Mouse (Mus musculus) inflammation-experienced regulatory T-cells, adult 16 weeks (primary cell): Measurements from ENCODE around the gene Brwd1. TPM values are rescaled to one million over a fixed set of nuclear protein-coding genes. Genes with fewer than 3 reads are reported as not detected.

ENCODE experiments used
- polyA plus RNA-seq: library from polyadenylated mRNA; unstranded; fragments of 100-300 nt; shearing (Covaris generic); gene quantifications from one replicate; pipeline ENCODE4 v1.2.1, GENCODE M21; 2017

Brwd1 gene
- 32.5 TPM for polyA plus RNA-seq

GRCm38 (mm10) chr16:96082301-96083178 is at the start of gene Brwd1:
Brwd1 (minus strand) TSS chr16:96082526.

GRCm38 (mm10) chr16:96127657-96128344 is 45.5 kb upstream of the Brwd1 start, which contains the start of gene Hmgn1:
Hmgn1 (minus strand) TSS chr16:96127729.

GRCm38 (mm10) chr16:95990462-95991121 is 91.7 kb downstream of the Brwd1 start, which contains the start of gene Psmg1:
Psmg1 (minus strand) TSS chr16:95990960.

Other genes with a start within 250 kb of the Brwd1 start
- 64.0 TPM for gene Psmg1, start 91.6 kb downstream of the Brwd1 start, polyA plus RNA-seq
- gene Hmgn1, start 45.2 kb upstream of the Brwd1 start, polyA plus RNA-seq = 85.8 TPM
- 14.8 TPM for gene Wrb, start 62.9 kb upstream of the Brwd1 start, polyA plus RNA-seq
- not detected for gene Lca5l, start 109.7 kb upstream of the Brwd1 start, polyA plus RNA-seq
- gene Sh3bgr, start 117.9 kb upstream of the Brwd1 start, polyA plus RNA-seq = not detected
- 3.6 TPM for gene B3galt5, start 153.3 kb upstream of the Brwd1 start, polyA plus RNA-seq